7 mouse cellular contexts compared by ENCODE assay signal in genomic region chr7:133776626-133776996, GRCm38 (mm10). TPM values are rescaled to one million over a fixed set of nuclear protein-coding genes. Genes with fewer than 3 reads are reported as not detected.
DNase-seq lines count a peak whose midpoint lies in the region; ATAC-seq and TF ChIP-seq lines count a peak whose summit lies in the region.

Gene Fank1, plus strand, starts transcription at chr7:133776861.

- no peak for TF ChIP-seq POLR2A in small intestine, adult 2 months (IDR thresholded peaks at IDR 0.05; ENCODE audit: low read depth, low read length)

- peaks cover 17% of the 10 kb centered on the region; the same call in 1 of the 2 replicates for H3K4me1 ChIP-seq in intestine, embryonic 16.5 days (ENCODE audit: control insufficient read depth, insufficient read depth, low read length)
- H3K4me1 ChIP-seq in limb, embryonic 11.5 days (ENCODE audit: control insufficient read depth, insufficient read depth, low read length), result peaks cover 4% of the 10 kb centered on the region; the same call in 1 of the 2 replicates
- peaks cover 25% of the 10 kb centered on the region for H3K4me1 ChIP-seq in midbrain, embryonic 13.5 days (replicated peaks)
- H3K4me1 ChIP-seq in small intestine, adult 2 months (ENCODE audit: control insufficient read depth, insufficient read depth, insufficient read length, low read length), result peaks cover 12% of the 10 kb centered on the region

- intact Hi-C loops in gastrocnemius, postnatal 36 days (cut with DNase I), result loop anchor here (2.0 to 5.0 kb wide), 2 partner anchors 49 to 68 kb away; partner anchors contain the start of gene Bccip

- DNase-seq in adrenal gland, adult 8-10 months, result peak; percentile 81
- peak; percentile 92 for DNase-seq in embryo, embryonic 11 days
- peak; percentile 79 for DNase-seq in gastrocnemius, postnatal 36 days
- DNase-seq in limb, embryonic 11.5 days (ENCODE audit: low spot score), result peak; percentile 90

- peak within 1 kb of the TSS; percentile 73 for H3K4me2 ChIP-seq in intestine, embryonic 16.5 days (ENCODE audit: low read depth, low read length)
- peak within 1 kb of the TSS; percentile 93 for H3K4me2 ChIP-seq in limb, embryonic 11.5 days (ENCODE audit: low read depth, severe bottlenecking)
- peak within 1 kb of the TSS; percentile 76 for H3K4me2 ChIP-seq in midbrain, embryonic 13.5 days (replicated peaks)

- no peaks in the 10 kb centered on the region for H3K36me3 ChIP-seq in intestine, embryonic 16.5 days (ENCODE audit: control insufficient read depth, insufficient read depth, low read length)
- no peaks in the 10 kb centered on the region for H3K36me3 ChIP-seq in limb, embryonic 11.5 days (ENCODE audit: control insufficient read depth, insufficient read depth, low read length)
- H3K36me3 ChIP-seq in midbrain, embryonic 13.5 days, result no peaks in the 10 kb centered on the region
- no peaks in the 10 kb centered on the region for H3K36me3 ChIP-seq in small intestine, adult 2 months (ENCODE audit: control insufficient read depth, insufficient read depth, low read length)

- H3K9ac ChIP-seq in intestine, embryonic 16.5 days (ENCODE audit: low read depth, low read length), result peak within 1 kb of the TSS; percentile 82
- H3K9ac ChIP-seq in limb, embryonic 11.5 days (ENCODE audit: low read length), result peak within 1 kb of the TSS; percentile 70
- H3K9ac ChIP-seq in midbrain, embryonic 13.5 days (replicated peaks), result peak within 1 kb of the TSS; percentile 84

- TF ChIP-seq CTCF in small intestine, adult 2 months (IDR thresholded peaks at IDR 0.05; ENCODE audit: extremely low read depth, insufficient read length, insufficient replicate concordance, low read depth, low read length), result no peak

- H3K4me3 ChIP-seq in intestine, embryonic 16.5 days (ENCODE audit: low read length), result peak within 1 kb of the TSS; percentile 71
- H3K4me3 ChIP-seq in limb, embryonic 11.5 days (ENCODE audit: low read depth, low read length), result peak within 1 kb of the TSS; percentile 81
- H3K4me3 ChIP-seq in midbrain, embryonic 13.5 days (replicated peaks), result peak within 1 kb of the TSS; percentile 85
- H3K4me3 ChIP-seq in small intestine, adult 2 months (ENCODE audit: low read depth, low read length), result peak within 1 kb of the TSS; percentile 82

- H3K27ac ChIP-seq in intestine, embryonic 16.5 days (ENCODE audit: low read length), result peak within 1 kb of the TSS; percentile 79
- H3K27ac ChIP-seq in limb, embryonic 11.5 days (replicated peaks; ENCODE audit: low read depth, low read length), result no peak within 1 kb of the TSS
- no peak within 1 kb of the TSS for H3K27ac ChIP-seq in midbrain, embryonic 13.5 days
- H3K27ac ChIP-seq in small intestine, adult 2 months (ENCODE audit: insufficient read depth, low read depth, low read length), result peak within 1 kb of the TSS; percentile 30

- no peaks in the 10 kb centered on the region for H3K27me3 ChIP-seq in intestine, embryonic 16.5 days (replicated peaks; ENCODE audit: control insufficient read depth, insufficient read depth, low read length)
- 0 out of 2 replicates have a peak, but pooled peaks cover 3% of the 10 kb centered on the region for H3K27me3 ChIP-seq in limb, embryonic 11.5 days (ENCODE audit: control insufficient read depth, insufficient read depth, low read length)
- H3K27me3 ChIP-seq in midbrain, embryonic 13.5 days, result no peaks in the 10 kb centered on the region
- H3K27me3 ChIP-seq in small intestine, adult 2 months (ENCODE audit: control insufficient read depth, insufficient read depth, low read length), result no peaks in the 10 kb centered on the region

- WGBS in intestine, embryonic 16.5 days, result 0% methylated on average over 43 of the region's 45 CpGs
- under 1% methylated on average over 45 of the region's 45 CpGs for WGBS in limb, embryonic 11.5 days
- under 1% methylated on average over 45 of the region's 45 CpGs for WGBS in midbrain, embryonic 13.5 days
- under 1% methylated on average over 45 of the region's 45 CpGs for WGBS in small intestine, adult 2 months

- peak; percentile 92 for ATAC-seq in intestine, embryonic 16.5 days
- peak; percentile 89 for ATAC-seq in limb, embryonic 11.5 days (ENCODE audit: insufficient number of reproducible peaks, low FRiP score, low TSS enrichment, low read depth)
- peak; percentile 94 for ATAC-seq in midbrain, embryonic 13.5 days

- no peaks in the 10 kb centered on the region for H3K9me3 ChIP-seq in intestine, embryonic 16.5 days (ENCODE audit: control insufficient read depth, low read length)
- H3K9me3 ChIP-seq in limb, embryonic 11.5 days (ENCODE audit: control insufficient read depth, low read length), result no peaks in the 10 kb centered on the region
- H3K9me3 ChIP-seq in midbrain, embryonic 13.5 days, result no peaks in the 10 kb centered on the region

RNA-seq across cellular contexts. Expression of gene Fank1, which starts in this region (rescaled TPM):
- total RNA-seq in adrenal gland, adult 8-10 months (2022), result 1 to 10 TPM in 1 of 4 experiments, under 1 TPM in 2, not detected in 1; 0.20 to 1.0 (median 0.42) TPM
- not detected for total RNA-seq in gastrocnemius, postnatal 36 days (2021)
- polyA plus RNA-seq in intestine, embryonic 16.5 days (2015; fragmentation: Nextera tagmentation; extraction: Ambion mirVana), result 0.54 and 0.56 TPM in 2 replicates
- polyA plus RNA-seq in limb, embryonic 11.5 days (2014; fragmentation: Nextera tagmentation; extraction: Ambion mirVana), result 0.32 and 0.37 TPM in 2 replicates
- polyA plus RNA-seq in midbrain, embryonic 13.5 days (2015; fragmentation: Nextera tagmentation; extraction: Ambion mirVana), result 2.7 and 3.8 TPM in 2 replicates
- polyA plus RNA-seq in small intestine, adult 2 months (2012; rRNA removed), result 0.18 TPM in 1 of 2 replicates, not detected in the other

Comparison
In these comparisons a context has a peak if more than half of its experiments do, and no peak if none do; other contexts are left out.
1. Peak in DNase-seq in gastrocnemius, postnatal 36 days; RNA of the gene not detected or under 1 TPM.
2. Peak in ATAC-seq, H3K4me3 ChIP-seq, H3K27ac ChIP-seq, H3K9ac ChIP-seq and H3K4me2 ChIP-seq in intestine, embryonic 16.5 days; RNA of the gene not detected or under 1 TPM.
3. Peak in DNase-seq, ATAC-seq, H3K4me3 ChIP-seq, H3K9ac ChIP-seq and H3K4me2 ChIP-seq in limb, embryonic 11.5 days; RNA of the gene not detected or under 1 TPM.